Mouse (Mus musculus) cerebellum, postnatal 36 days (tissue): ENCODE results near the gene Gm12800.
"Not testable (repeated sequence)": the region's sequence is repeated elsewhere in the genome, so short reads cannot be mapped to it uniquely, and the experiment has no call there.

Source experiments
- DNase-seq, 2 experiments: peaks; one replicate each; pipeline ENCODE4 v3.0.0; 2021 to 2022; ENCODE audit warnings: mixed read lengths in 2 of 2

Gene Gm12800

GRCm38 (mm10) chr4:101908821-101909220 is at the start of gene Gm12800:
Gene Gm12800 (plus strand): TSS chr4:101909121.
- not testable (repeated sequence) for DNase-seq

- DNase-seq = no peak
Measured at GRCm38 (mm10) chr4:101860873-101861272, 48.0 kb upstream of the Gm12800 start.

GRCm38 (mm10) chr4:101862289-101862688 is 46.6 kb upstream of the Gm12800 start:
- no peak for DNase-seq

GRCm38 (mm10) chr4:101872031-101872430 is 36.9 kb upstream of the Gm12800 start:
- DNase-seq = peak in 1 of 2 experiments; percentile 4

- DNase-seq = not testable (repeated sequence)
Measured at GRCm38 (mm10) chr4:101875687-101876086, 33.2 kb upstream of the Gm12800 start.

- DNase-seq = no peak
Measured at GRCm38 (mm10) chr4:101883641-101884040, 25.3 kb upstream of the Gm12800 start.

- no peak for DNase-seq
Measured at GRCm38 (mm10) chr4:101889377-101889776, 19.5 kb upstream of the Gm12800 start.

- no peak for DNase-seq
Measured at GRCm38 (mm10) chr4:101893656-101894420, 15.1 kb upstream of the Gm12800 start, which contains the start of gene C130073F10Rik. Gene C130073F10Rik (minus strand): TSS chr4:101893789.

GRCm38 (mm10) chr4:101940107-101940506 is 31.2 kb downstream of the Gm12800 start, which contains the start of gene Gm12794:
Gene Gm12794 (plus strand): TSS chr4:101940407.
- DNase-seq = not testable (repeated sequence)
